Mouse (Mus musculus): Measurements from ENCODE around the gene Ints7. TPM values are rescaled to one million over a fixed set of nuclear protein-coding genes. Genes with fewer than 3 reads are reported as not detected.

Ints7 gene
- polyA plus RNA-seq (2012; rRNA removed) (15.3 and 16.8 TPM in 2 replicates), polyA plus RNA-seq (2014; fragmentation: Nextera tagmentation; extraction: Ambion mirVana) (13.5 and 17.4 TPM in 2 replicates)

DNA sequence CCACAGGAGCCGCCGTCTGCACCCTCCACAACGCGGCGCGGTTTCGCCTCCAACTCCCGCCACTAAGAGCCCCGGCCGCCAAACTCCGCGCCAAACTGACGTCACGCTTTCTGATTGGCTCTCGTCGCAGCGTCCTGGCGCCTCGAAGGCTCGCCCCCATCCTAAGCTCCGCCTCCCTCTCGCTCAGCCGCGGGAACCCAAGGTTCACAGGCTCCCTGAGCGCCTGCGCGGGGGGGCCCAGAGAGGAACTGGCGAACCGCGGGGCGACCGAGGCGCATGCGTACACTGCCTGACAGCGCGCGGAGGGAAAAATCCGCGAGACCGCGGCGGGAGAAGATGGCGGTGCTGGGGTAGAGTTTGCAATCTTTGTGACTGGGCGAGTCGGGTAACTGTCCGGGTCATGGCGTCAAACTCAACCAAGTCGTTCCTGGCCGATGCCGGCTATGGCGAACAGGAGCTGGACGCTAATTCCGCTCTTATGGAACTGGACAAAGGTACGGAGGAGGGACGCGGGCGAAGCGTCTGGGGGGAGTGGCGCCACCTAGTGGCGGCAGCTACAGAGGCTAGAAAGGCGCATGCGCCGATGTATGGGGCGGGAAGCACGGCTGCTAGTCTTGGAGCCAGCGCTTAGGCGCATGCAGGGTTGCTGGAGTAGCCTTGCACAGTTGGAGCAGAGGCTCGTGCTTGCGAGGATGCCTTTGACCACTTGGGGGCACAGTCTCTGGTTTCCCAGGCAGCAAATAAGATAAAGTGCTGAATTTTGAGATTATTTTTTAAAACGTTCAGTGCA lies at the start of gene Ints7, which contains the start of gene Dtl:
TSS of gene Ints7 (plus strand) at position 179 of the 790 bp plus-strand sequence.
TSS of gene Dtl (minus strand) at position 87 of the 790 bp plus-strand sequence.
- Histone ChIP-seq H3K4me3 (ENCODE audit: insufficient read depth in 1 of 2, low read depth in 2 of 2, low read length in 2 of 2) (peak within 1 kb of the TSS; percentile 80 to 85), H3K4me1 (replicated peaks; ENCODE audit: control insufficient read depth in 2 of 2, insufficient read depth in 2 of 2, low read length in 1 of 2) (peaks cover 6 to 18% of the 10 kb centered on the region in 2 experiments; a peak in 2 of 4 replicates), H3K9me3 (ENCODE audit: control insufficient read depth, low read length) (no peaks in the 10 kb centered on the region), H3K9ac (replicated peaks) (peak within 1 kb of the TSS; percentile 88), H3K27ac (peak within 1 kb of the TSS; percentile 68), H3K27me3 (ENCODE audit: control insufficient read depth, insufficient read depth, low read length) (no peaks in the 10 kb centered on the region), H3K4me2 (ENCODE audit: low read depth) (peak within 1 kb of the TSS; percentile 89), H3K36me3 (replicated peaks; ENCODE audit: control insufficient read depth, insufficient read depth, low read depth) (peaks cover 3% of the 10 kb centered on the region; the same call in 1 of the 2 replicates)
- under 1% methylated on average over 70 of the region's 70 CpGs for WGBS (ENCODE audit: insufficient replicate concordance)
- ATAC-seq (ENCODE audit: insufficient read depth) (peak; percentile 96), DNase-seq (ENCODE audit: low read depth in 3 of 3, low spot score in 3 of 3) (peak; percentile 98 to 99 (median 98))
- peak; percentile 100 for TF ChIP-seq CTCF (IDR thresholded peaks at IDR 0.05; ENCODE audit: low read depth)
- no peak for TF ChIP-seq EP300 (IDR thresholded peaks at IDR 0.05; ENCODE audit: low read depth)

DNA sequence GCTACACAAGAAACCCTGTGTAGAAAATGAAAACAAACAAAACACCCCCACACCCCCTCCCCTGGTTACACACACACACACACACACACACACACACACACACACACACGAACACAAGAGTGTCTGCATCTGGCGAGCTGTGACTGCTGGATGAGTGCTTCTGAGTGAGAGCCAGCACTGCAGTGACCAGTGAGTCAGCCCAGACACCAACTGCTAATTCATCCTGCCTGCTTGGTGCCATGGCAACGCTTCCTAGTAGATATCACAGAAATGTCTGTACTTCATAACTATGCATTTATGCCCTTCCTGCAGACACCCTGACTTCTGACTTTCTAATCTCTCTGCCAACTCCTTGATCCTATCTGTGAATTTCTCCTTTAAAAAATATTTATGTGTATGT lies 48.3 kb upstream of the Ints7 start:
- H3K4me1 ChIP-seq (replicated peaks; ENCODE audit: control insufficient read depth in 2 of 2, insufficient read depth in 2 of 2, low read length in 1 of 2) = no peaks in the 10 kb centered on the region
- no peak overlapping the region for H3K4me2 ChIP-seq (ENCODE audit: low read depth)
- no peak for DNase-seq (ENCODE audit: low read depth in 3 of 3, low spot score in 3 of 3)
- no peak for TF ChIP-seq CTCF (IDR thresholded peaks at IDR 0.05; ENCODE audit: low read depth)
- no peak for TF ChIP-seq EP300 (IDR thresholded peaks at IDR 0.05; ENCODE audit: low read depth)
- H3K27me3 ChIP-seq (ENCODE audit: control insufficient read depth, insufficient read depth, low read length) = no peaks in the 10 kb centered on the region
- no peak overlapping the region for H3K9ac ChIP-seq (replicated peaks)
- H3K27ac ChIP-seq = no peak overlapping the region
- ATAC-seq (ENCODE audit: insufficient read depth) = no peak
- 35% methylated on average over 3 of the region's 3 CpGs for WGBS (ENCODE audit: insufficient replicate concordance)
- H3K9me3 ChIP-seq (ENCODE audit: control insufficient read depth, low read length) = no peaks in the 10 kb centered on the region
- no peaks in the 10 kb centered on the region for H3K36me3 ChIP-seq (replicated peaks; ENCODE audit: control insufficient read depth, insufficient read depth, low read depth)
- H3K4me3 ChIP-seq (ENCODE audit: insufficient read depth in 1 of 2, low read depth in 2 of 2, low read length in 2 of 2) = no peak overlapping the region

DNA sequence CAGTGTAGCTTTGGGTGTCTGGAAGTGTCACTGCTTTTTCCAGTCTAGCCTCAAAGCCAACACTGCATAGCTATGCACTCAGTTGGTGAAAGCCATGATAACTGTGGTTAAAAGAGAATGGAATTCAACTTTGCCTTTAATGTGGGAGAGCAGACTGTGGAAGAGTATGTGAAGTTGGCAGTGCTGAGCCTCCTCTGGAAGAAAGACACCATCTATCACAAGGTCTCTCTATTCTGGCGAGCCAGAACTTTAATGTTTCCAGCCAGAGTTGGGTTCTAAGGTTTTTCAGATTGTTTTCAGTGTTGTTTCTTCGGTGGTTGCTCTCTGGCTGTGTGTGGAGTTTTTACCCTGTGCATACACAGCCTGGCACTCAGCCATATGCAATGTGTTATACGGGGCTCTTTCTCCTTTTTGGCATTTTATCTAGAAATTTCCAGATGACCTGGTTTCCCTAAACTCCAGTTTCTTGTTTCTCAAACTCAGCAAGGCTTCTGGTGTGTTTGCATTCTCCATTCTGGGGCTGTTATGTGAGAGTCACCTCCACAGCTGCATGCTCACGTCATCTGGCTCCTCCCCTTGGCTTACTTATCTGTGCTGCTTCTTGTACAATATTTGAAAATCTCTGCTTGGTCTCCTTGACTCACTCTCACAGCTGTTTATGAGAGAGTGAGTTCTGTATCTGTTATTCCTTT lies 47.4 kb upstream of the Ints7 start:
- Histone ChIP-seq H3K27me3 (ENCODE audit: control insufficient read depth, insufficient read depth, low read length) (no peaks in the 10 kb centered on the region), H3K4me1 (replicated peaks; ENCODE audit: control insufficient read depth in 2 of 2, insufficient read depth in 2 of 2, low read length in 1 of 2) (no peaks in the 10 kb centered on the region), H3K36me3 (replicated peaks; ENCODE audit: control insufficient read depth, insufficient read depth, low read depth) (no peaks in the 10 kb centered on the region), H3K4me3 (ENCODE audit: insufficient read depth in 1 of 2, low read depth in 2 of 2, low read length in 2 of 2) (no peak overlapping the region), H3K9ac (replicated peaks) (no peak overlapping the region), H3K4me2 (ENCODE audit: low read depth) (no peak overlapping the region), H3K9me3 (ENCODE audit: control insufficient read depth, low read length) (no peaks in the 10 kb centered on the region), H3K27ac (no peak overlapping the region)
- ATAC-seq (ENCODE audit: insufficient read depth) = no peak
- DNase-seq (ENCODE audit: low read depth in 3 of 3, low spot score in 3 of 3) = no peak
- no peak for TF ChIP-seq CTCF (IDR thresholded peaks at IDR 0.05; ENCODE audit: low read depth)
- TF ChIP-seq EP300 (IDR thresholded peaks at IDR 0.05; ENCODE audit: low read depth) = no peak
- 41% methylated on average over 4 of the region's 4 CpGs for WGBS (ENCODE audit: insufficient replicate concordance)

DNA sequence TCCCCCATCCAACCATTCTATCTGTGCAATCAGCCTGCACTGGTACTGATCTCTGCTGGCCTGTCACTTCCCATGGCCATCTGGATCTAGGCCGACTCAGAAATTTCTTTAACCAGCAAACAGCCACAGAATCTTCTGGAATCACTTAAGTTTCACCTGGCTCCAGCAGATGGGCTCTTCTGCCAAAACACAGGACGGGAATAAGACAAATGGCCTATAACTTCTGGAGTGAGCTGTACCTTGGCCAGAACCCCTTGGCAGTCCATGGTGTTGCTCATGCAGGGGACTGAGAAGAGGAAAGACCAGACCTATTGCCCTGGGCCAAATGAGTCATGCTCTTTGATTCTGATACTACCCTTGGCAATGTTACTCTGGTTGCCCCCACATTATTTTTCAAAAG lies 46.0 kb upstream of the Ints7 start:
- no peak overlapping the region for H3K4me3 ChIP-seq (ENCODE audit: insufficient read depth in 1 of 2, low read depth in 2 of 2, low read length in 2 of 2)

DNA sequence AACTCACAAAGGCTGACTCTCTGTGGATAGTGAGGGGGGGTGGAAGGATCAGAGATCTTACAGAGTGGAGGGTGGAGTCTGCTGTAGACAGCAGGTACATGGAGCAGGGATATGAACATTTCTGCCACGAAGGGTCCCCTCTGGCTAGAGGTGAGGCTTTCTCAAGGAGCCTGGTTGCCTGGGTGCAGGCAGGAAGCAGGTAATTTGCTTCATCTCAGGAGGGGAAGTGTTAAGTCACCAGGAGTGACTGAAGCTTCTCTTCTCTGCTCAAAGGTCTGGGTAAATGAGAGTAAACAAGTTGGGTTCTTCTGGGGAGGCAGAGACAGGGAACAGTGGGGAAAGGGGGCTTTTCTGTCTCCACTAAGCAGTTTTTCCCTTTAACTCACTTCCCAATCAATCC lies 44.4 kb upstream of the Ints7 start:
- Histone ChIP-seq H3K9me3 (ENCODE audit: control insufficient read depth, low read length) (no peaks in the 10 kb centered on the region), H3K4me1 (replicated peaks; ENCODE audit: control insufficient read depth in 2 of 2, insufficient read depth in 2 of 2, low read length in 1 of 2) (no peaks in the 10 kb centered on the region), H3K36me3 (replicated peaks; ENCODE audit: control insufficient read depth, insufficient read depth, low read depth) (peaks cover 2% of the 10 kb centered on the region; the same call in 1 of the 2 replicates), H3K9ac (replicated peaks) (no peak overlapping the region), H3K27me3 (ENCODE audit: control insufficient read depth, insufficient read depth, low read length) (no peaks in the 10 kb centered on the region), H3K27ac (no peak overlapping the region), H3K4me2 (ENCODE audit: low read depth) (no peak overlapping the region), H3K4me3 (ENCODE audit: insufficient read depth in 1 of 2, low read depth in 2 of 2, low read length in 2 of 2) (no peak overlapping the region)
- WGBS (ENCODE audit: insufficient replicate concordance) = 24% methylated on average over 1 of the region's 1 CpGs
- no peak for ATAC-seq (ENCODE audit: insufficient read depth)
- DNase-seq (ENCODE audit: low read depth in 3 of 3, low spot score in 3 of 3) = no peak
- no peak for TF ChIP-seq EP300 (IDR thresholded peaks at IDR 0.05; ENCODE audit: low read depth)

More for the DNA sequence above, 46.0 kb upstream of the Ints7 start:
- H3K9ac ChIP-seq (replicated peaks) = no peak overlapping the region
- H3K4me2 ChIP-seq (ENCODE audit: low read depth) = no peak overlapping the region
- no peak for ATAC-seq (ENCODE audit: insufficient read depth)
- H3K36me3 ChIP-seq (replicated peaks; ENCODE audit: control insufficient read depth, insufficient read depth, low read depth) = no peaks in the 10 kb centered on the region
- 59% methylated on average over 2 of the region's 2 CpGs for WGBS (ENCODE audit: insufficient replicate concordance)
- H3K9me3 ChIP-seq (ENCODE audit: control insufficient read depth, low read length) = no peaks in the 10 kb centered on the region
- TF ChIP-seq EP300 (IDR thresholded peaks at IDR 0.05; ENCODE audit: low read depth) (no peak), CTCF (IDR thresholded peaks at IDR 0.05; ENCODE audit: low read depth) (no peak)
- H3K27me3 ChIP-seq (ENCODE audit: control insufficient read depth, insufficient read depth, low read length) = no peaks in the 10 kb centered on the region
- no peak overlapping the region for H3K27ac ChIP-seq
- H3K4me1 ChIP-seq (replicated peaks; ENCODE audit: control insufficient read depth in 2 of 2, insufficient read depth in 2 of 2, low read length in 1 of 2) = no peaks in the 10 kb centered on the region
- DNase-seq (ENCODE audit: low read depth in 3 of 3, low spot score in 3 of 3) = no peak

Data from liver, embryonic 14.5 days (tissue).